Mouse (Mus musculus) midbrain, embryonic 14.5 days (tissue): ENCODE measurements around the gene Ncaph2. TPM values are rescaled to one million over a fixed set of nuclear protein-coding genes. Genes with fewer than 3 reads are reported as not detected.

Source experiments
- ATAC-seq: fragments of 200-750 bp; cut with Nextera tagmentation; 2 replicates; pipeline ENCODE4 v1.8.0; 2017; ENCODE audit warnings: moderate number of reproducible peaks, moderate library complexity; ENCODE audit not compliant: low FRiP score, low TSS enrichment
- DNase-seq: peaks from one replicate; pipeline ENCODE4 v3.0.0-alpha.2; 2015
- H3K27ac ChIP-seq: fragments of 300-500 bp; sonication (generic); replicated peaks from 2 replicates; pipeline ENCODE4 v1.5.1; 2014; ENCODE audit warnings: mild to moderate bottlenecking, low read depth, low read length, moderate library complexity
- H3K27me3 ChIP-seq: fragments of 300-500 bp; sonication (generic); 2 replicates; pipeline ENCODE4 v1.6.1; 2014; ENCODE audit warnings: low read length, control low read depth, mixed read lengths; ENCODE audit not compliant: control insufficient read depth, insufficient read depth
- H3K36me3 ChIP-seq: fragments of 300-500 bp; sonication (generic); 2 replicates; pipeline ENCODE4 v1.6.1; 2014; ENCODE audit warnings: low read length, control low read depth; ENCODE audit not compliant: control insufficient read depth, insufficient read depth
- H3K4me1 ChIP-seq: fragments of 300-500 bp; sonication (generic); 2 replicates; pipeline ENCODE4 v1.6.1; 2014; ENCODE audit warnings: mild to moderate bottlenecking, antibody characterized with exemption, low read length, control low read depth; ENCODE audit not compliant: control insufficient read depth, insufficient read depth
- H3K4me2 ChIP-seq: fragments of 300-500 bp; sonication (generic); 2 replicates; pipeline ENCODE4 v1.6.1; 2014; ENCODE audit warnings: mild to moderate bottlenecking, low read length, moderate library complexity
- H3K4me3 ChIP-seq: fragments of 300-500 bp; sonication (generic); replicated peaks from 2 replicates; pipeline ENCODE4 v1.5.1; 2014; ENCODE audit warnings: low read depth, low read length
- H3K9ac ChIP-seq: fragments of 300-500 bp; sonication (generic); replicated peaks from 2 replicates; pipeline ENCODE4 v1.6.1; 2014; ENCODE audit warnings: mild to moderate bottlenecking, low read length, moderate library complexity
- H3K9me3 ChIP-seq: fragments of 300-500 bp; sonication (generic); 2 replicates; pipeline ENCODE4 v1.6.1; 2016; ENCODE audit warnings: low read length, control low read depth, mixed read lengths; ENCODE audit not compliant: control insufficient read depth
- WGBS: fragments of 180-500 bp; shearing (Covaris S2); extraction: QIAGEN DNeasy Blood & Tissue Kit; methylation state at CpG from one replicate; pipeline ENCODE4 v1.1.7; 2014; 5-methylcytosine and 5-hydroxymethylcytosine counted together
- polyA plus RNA-seq: library from polyadenylated mRNA; unstranded; fragments of >200 nt; fragmentation: Nextera tagmentation; extraction: Ambion mirVana; gene quantifications from 2 replicates; pipeline ENCODE4 v1.2.1, GENCODE M21; 2014

The Ncaph2 gene
- polyA plus RNA-seq, 1 experiment from 2014 or later, result 111 TPM

DNA sequence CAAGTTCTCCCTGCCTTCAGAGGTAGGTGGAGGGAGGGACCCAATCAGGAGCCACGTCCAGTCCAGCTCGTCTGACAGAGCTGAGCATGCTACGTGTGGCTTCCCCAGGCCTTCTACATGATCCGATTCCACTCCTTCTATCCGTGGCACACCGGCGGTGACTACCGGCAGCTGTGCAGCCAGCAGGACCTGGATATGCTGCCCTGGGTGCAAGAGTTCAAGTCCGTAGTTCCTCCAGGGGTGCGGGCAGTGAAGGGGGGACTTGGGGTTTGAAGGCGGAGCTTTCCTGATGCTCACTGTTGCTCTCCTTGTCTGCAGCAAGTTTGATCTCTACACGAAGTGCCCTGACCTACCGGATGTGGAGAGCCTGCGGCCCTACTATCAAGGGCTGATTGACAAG lies 19.1 kb upstream of the Ncaph2 start:
- no peak overlapping the region for H3K4me2 ChIP-seq
- WGBS, result 89% methylated on average over 14 of the region's 14 CpGs

GRCm38 (mm10) chr15:89339696-89340095 lies 15.8 kb upstream of the Ncaph2 start:
- Histone ChIP-seq H3K36me3 (no peaks in the 10 kb centered on the region), H3K27me3 (no peaks in the 10 kb centered on the region), H3K9me3 (no peaks in the 10 kb centered on the region), H3K9ac (no peak overlapping the region), H3K4me2 (no peak overlapping the region), H3K4me3 (no peak overlapping the region), H3K27ac (no peak overlapping the region), H3K4me1 (no peaks in the 10 kb centered on the region)
- ATAC-seq (no peak), DNase-seq (no peak)
- WGBS, result 93% methylated on average over 2 of the region's 2 CpGs

More for the DNA sequence above, 19.1 kb upstream of the Ncaph2 start:
- H3K27me3 ChIP-seq, result no peaks in the 10 kb centered on the region
- H3K9me3 ChIP-seq, result no peaks in the 10 kb centered on the region
- no peak overlapping the region for H3K27ac ChIP-seq
- H3K4me3 ChIP-seq, result no peak overlapping the region
- DNase-seq (no peak), ATAC-seq (no peak)
- no peak overlapping the region for H3K9ac ChIP-seq
- H3K4me1 ChIP-seq, result no peaks in the 10 kb centered on the region
- no peaks in the 10 kb centered on the region for H3K36me3 ChIP-seq

DNA sequence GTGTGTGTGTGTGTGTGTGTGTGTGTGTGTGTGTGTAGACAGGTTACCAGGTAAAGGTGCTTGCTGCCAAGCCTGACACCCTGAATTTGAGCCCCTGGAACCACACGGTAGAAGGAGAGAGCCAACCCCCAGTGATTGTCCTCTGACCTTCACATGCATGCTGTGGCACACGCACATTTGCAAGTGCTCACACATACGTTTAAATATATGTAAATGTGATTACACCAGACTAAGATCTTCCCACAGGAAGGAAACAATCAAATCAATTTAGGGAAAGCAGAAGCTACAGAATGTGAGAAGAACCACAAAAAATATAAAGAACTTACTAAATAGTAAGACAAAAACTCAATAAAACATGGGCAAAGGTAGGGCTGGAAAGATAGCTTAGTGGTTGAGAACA lies 15.4 kb upstream of the Ncaph2 start:
- no peak overlapping the region for H3K4me3 ChIP-seq
- H3K36me3 ChIP-seq, result no peaks in the 10 kb centered on the region
- H3K27ac ChIP-seq, result no peak overlapping the region
- whole genome bisulfite sequencing, result 85% methylated on average over 3 of the region's 3 CpGs
- H3K27me3 ChIP-seq, result no peaks in the 10 kb centered on the region
- H3K4me1 ChIP-seq, result no peaks in the 10 kb centered on the region
- no peak for DNase-seq
- H3K9ac ChIP-seq, result no peak overlapping the region
- H3K4me2 ChIP-seq, result no peak overlapping the region
- ATAC-seq, result no peak
- H3K9me3 ChIP-seq, result no peaks in the 10 kb centered on the region

DNA sequence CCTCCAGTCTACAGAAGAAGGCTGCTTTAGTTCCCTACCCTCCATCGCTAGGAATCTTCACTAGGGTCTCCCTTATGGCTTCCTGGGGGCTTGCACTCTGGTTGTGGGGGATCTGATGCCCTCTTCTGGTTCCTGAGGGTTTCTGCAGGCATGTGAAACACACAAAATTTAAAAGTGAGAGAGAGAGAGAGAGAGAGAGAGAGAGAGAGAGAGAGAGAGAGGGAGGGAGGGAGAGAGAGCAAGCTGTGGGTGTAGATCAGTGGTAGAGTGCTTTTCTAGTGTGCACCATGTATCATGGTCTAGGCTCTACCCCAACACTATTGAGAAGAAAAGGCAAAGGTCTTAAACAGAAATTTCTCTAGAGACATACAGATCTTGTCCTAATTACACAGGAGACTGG lies 13.8 kb upstream of the Ncaph2 start:
- Histone ChIP-seq H3K4me2 (no peak overlapping the region), H3K27me3 (no peaks in the 10 kb centered on the region), H3K9ac (no peak overlapping the region), H3K9me3 (no peaks in the 10 kb centered on the region), H3K4me3 (no peak overlapping the region), H3K27ac (no peak overlapping the region), H3K4me1 (no peaks in the 10 kb centered on the region), H3K36me3 (no peaks in the 10 kb centered on the region)
- no peak for DNase-seq
- 30% methylated on average over 1 of the region's 1 CpGs for WGBS
- no peak for ATAC-seq

DNA sequence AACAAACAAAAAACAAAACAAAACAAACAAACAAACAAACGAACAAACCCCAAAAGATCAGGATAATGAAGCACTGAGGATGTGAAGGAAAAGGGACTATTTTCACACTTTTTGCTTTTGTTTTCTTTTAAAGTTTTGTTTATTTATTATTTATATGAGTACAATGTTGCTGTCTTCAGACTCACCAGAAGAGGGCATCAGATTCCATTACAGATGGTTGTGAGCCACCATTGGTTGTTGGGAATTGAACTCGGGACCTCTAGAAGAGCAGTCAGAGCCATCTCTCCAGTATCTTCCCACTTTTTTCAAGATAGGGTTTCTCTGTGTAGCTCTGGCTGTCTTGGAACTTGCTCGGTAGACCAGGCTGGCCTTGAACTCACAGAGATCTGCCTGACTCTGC lies 12.2 kb upstream of the Ncaph2 start:
- 88% methylated on average over 3 of the region's 3 CpGs for WGBS
- Histone ChIP-seq H3K36me3 (no peaks in the 10 kb centered on the region), H3K4me3 (no peak overlapping the region), H3K9ac (no peak overlapping the region), H3K4me1 (no peaks in the 10 kb centered on the region), H3K27me3 (no peaks in the 10 kb centered on the region), H3K9me3 (no peaks in the 10 kb centered on the region), H3K27ac (no peak overlapping the region), H3K4me2 (no peak overlapping the region)
- DNase-seq (no peak), ATAC-seq (no peak)

- no peak for DNase-seq
- no peak for ATAC-seq
- no peak overlapping the region for H3K27ac ChIP-seq
Measured at GRCm38 (mm10) chr15:89350447-89350846, 5.1 kb upstream of the Ncaph2 start.

GRCm38 (mm10) chr15:89351302-89351701 lies 4.2 kb upstream of the Ncaph2 start:
- Histone ChIP-seq H3K4me3 (no peak overlapping the region), H3K9ac (no peak overlapping the region), H3K27ac (no peak overlapping the region), H3K9me3 (no peaks in the 10 kb centered on the region), H3K4me2 (no peak overlapping the region), H3K27me3 (no peaks in the 10 kb centered on the region), H3K36me3 (peaks cover 35% of the 10 kb centered on the region), H3K4me1 (peaks cover 8% of the 10 kb centered on the region)
- WGBS, result 93% methylated on average over 15 of the region's 15 CpGs
- no peak for ATAC-seq
- DNase-seq, result no peak

More at GRCm38 (mm10) chr15:89350447-89350846, 5.1 kb upstream of the Ncaph2 start:
- Histone ChIP-seq H3K4me2 (no peak overlapping the region), H3K36me3 (peaks cover 35% of the 10 kb centered on the region), H3K9ac (no peak overlapping the region), H3K27me3 (no peaks in the 10 kb centered on the region), H3K4me3 (no peak overlapping the region), H3K9me3 (no peaks in the 10 kb centered on the region), H3K4me1 (peaks cover 6% of the 10 kb centered on the region)
- 90% methylated on average over 5 of the region's 5 CpGs for WGBS

DNA sequence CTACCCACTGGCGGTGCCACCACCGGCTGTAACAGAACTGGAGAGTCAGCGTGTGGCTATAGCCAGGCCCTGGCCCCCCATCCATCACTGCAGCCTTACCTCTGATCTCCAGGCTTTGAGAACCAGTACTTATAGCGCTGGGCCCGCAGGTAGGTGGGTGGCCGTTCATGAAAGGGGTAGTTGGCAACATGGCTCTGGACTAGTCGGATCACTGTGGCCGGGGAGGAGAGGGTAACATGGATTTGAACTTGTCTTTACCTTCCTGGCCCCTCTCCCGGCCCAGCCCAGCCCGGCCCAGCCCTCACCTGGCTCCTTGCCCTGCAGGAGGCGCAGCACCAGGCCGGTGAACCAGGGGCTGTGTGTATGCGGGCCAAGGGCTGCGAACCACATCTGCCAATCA lies 3.5 kb upstream of the Ncaph2 start:
- no peak overlapping the region for H3K9ac ChIP-seq
- 97% methylated on average over 14 of the region's 14 CpGs for WGBS
- H3K4me1 ChIP-seq, result peaks cover 15% of the 10 kb centered on the region
- no peaks in the 10 kb centered on the region for H3K9me3 ChIP-seq
- H3K27ac ChIP-seq, result no peak overlapping the region
- peaks cover 35% of the 10 kb centered on the region for H3K36me3 ChIP-seq
- H3K27me3 ChIP-seq, result no peaks in the 10 kb centered on the region
- ATAC-seq (no peak), DNase-seq (no peak)
- H3K4me3 ChIP-seq, result no peak overlapping the region
- H3K4me2 ChIP-seq, result no peak overlapping the region

DNA sequence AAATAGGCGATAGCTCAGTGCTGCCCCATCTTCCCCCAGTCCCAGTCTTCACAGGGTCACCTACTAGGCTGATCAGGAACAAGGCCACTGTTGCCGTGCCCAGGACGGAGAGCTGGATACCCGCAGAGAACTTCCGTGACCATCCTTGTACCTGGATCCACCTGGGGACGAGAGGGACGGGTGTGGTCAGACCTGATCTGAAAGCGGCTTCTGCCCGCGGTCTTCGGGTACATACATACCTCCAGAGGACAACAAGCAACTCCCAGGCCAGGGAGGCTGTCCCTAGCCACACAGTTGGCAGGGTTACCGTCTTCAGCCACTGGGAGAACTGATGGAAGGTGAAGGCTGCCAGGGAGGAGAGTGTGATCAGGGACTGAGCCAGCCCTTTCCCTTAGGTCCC lies 2.7 kb upstream of the Ncaph2 start:
- H3K27me3 ChIP-seq, result no peaks in the 10 kb centered on the region
- H3K9me3 ChIP-seq, result no peaks in the 10 kb centered on the region
- H3K36me3 ChIP-seq, result peaks cover 35% of the 10 kb centered on the region
- no peak overlapping the region for H3K9ac ChIP-seq
- peaks cover 18% of the 10 kb centered on the region for H3K4me1 ChIP-seq
- 95% methylated on average over 12 of the region's 12 CpGs for WGBS
- DNase-seq (no peak), ATAC-seq (no peak)
- H3K4me2 ChIP-seq, result no peak overlapping the region
- H3K4me3 ChIP-seq, result no peak overlapping the region
- no peak overlapping the region for H3K27ac ChIP-seq
